Mouse (Mus musculus): ENCODE data around the gene Dnaaf2.
A peak's percentile ranks its signal among the peaks of the same experiment; 100 is the strongest.

Dnaaf2 gene

GRCm38 (mm10) chr12:69198164-69198535 is at the start of gene Dnaaf2:
Gene Dnaaf2 (minus strand): TSS chr12:69198429.
- peak; percentile 84 for DNase-seq

- peak; percentile 87 for DNase-seq
Measured at GRCm38 (mm10) chr12:69241771-69242431, 43.7 kb upstream of the Dnaaf2 start.

- no peak for DNase-seq
Measured at GRCm38 (mm10) chr12:69241405-69241770, 43.2 kb upstream of the Dnaaf2 start.

GRCm38 (mm10) chr12:69240876-69241275 is 42.6 kb upstream of the Dnaaf2 start, which contains the start of gene Klhdc1:
Gene Klhdc1 (plus strand): TSS chr12:69241176.
- DNase-seq, result no peak

- DNase-seq, result peak; percentile 40
Measured at GRCm38 (mm10) chr12:69238284-69238683, 40.1 kb upstream of the Dnaaf2 start.

- DNase-seq, result no peak
Measured at GRCm38 (mm10) chr12:69235782-69236181, 37.6 kb upstream of the Dnaaf2 start.

- DNase-seq, result peak; percentile 31
Measured at GRCm38 (mm10) chr12:69229251-69229650, 31.0 kb upstream of the Dnaaf2 start.

- DNase-seq, result peak; percentile 89
Measured at GRCm38 (mm10) chr12:69227776-69228466, 29.7 kb upstream of the Dnaaf2 start, which contains the start of gene Pole2. Gene Pole2 (minus strand): TSS chr12:69228195.

- no peak for DNase-seq
Measured at GRCm38 (mm10) chr12:69220613-69221277, 22.5 kb upstream of the Dnaaf2 start.

- no peak for DNase-seq
Measured at GRCm38 (mm10) chr12:69216587-69216986, 18.4 kb upstream of the Dnaaf2 start.

GRCm38 (mm10) chr12:69215000-69215785 is 17.0 kb upstream of the Dnaaf2 start:
- no peak for DNase-seq

GRCm38 (mm10) chr12:69214393-69214792 is 16.2 kb upstream of the Dnaaf2 start:
- no peak for DNase-seq

- no peak for DNase-seq
Measured at GRCm38 (mm10) chr12:69213186-69213777, 15.1 kb upstream of the Dnaaf2 start.

GRCm38 (mm10) chr12:69211057-69211456 is 12.8 kb upstream of the Dnaaf2 start:
- peak; percentile 32 for DNase-seq

GRCm38 (mm10) chr12:69210056-69210979 is 12.1 kb upstream of the Dnaaf2 start:
- no peak for DNase-seq

GRCm38 (mm10) chr12:69208520-69208919 is 10.3 kb upstream of the Dnaaf2 start:
- DNase-seq, result no peak

- no peak for DNase-seq
Measured at GRCm38 (mm10) chr12:69207926-69208325, 9.7 kb upstream of the Dnaaf2 start.

GRCm38 (mm10) chr12:69207396-69207795 is 9.2 kb upstream of the Dnaaf2 start:
- DNase-seq, result no peak

- DNase-seq, result peak; percentile 43
Measured at GRCm38 (mm10) chr12:69204052-69204833, 6.0 kb upstream of the Dnaaf2 start, which contains the start of gene Gm49384. Gene Gm49384 (minus strand): TSS chr12:69204267.

- DNase-seq, result no peak
Measured at GRCm38 (mm10) chr12:69198985-69199384, 756 bp upstream of the Dnaaf2 start.

Data from retina, postnatal 1 day (tissue).